In the genomic region with DNA sequence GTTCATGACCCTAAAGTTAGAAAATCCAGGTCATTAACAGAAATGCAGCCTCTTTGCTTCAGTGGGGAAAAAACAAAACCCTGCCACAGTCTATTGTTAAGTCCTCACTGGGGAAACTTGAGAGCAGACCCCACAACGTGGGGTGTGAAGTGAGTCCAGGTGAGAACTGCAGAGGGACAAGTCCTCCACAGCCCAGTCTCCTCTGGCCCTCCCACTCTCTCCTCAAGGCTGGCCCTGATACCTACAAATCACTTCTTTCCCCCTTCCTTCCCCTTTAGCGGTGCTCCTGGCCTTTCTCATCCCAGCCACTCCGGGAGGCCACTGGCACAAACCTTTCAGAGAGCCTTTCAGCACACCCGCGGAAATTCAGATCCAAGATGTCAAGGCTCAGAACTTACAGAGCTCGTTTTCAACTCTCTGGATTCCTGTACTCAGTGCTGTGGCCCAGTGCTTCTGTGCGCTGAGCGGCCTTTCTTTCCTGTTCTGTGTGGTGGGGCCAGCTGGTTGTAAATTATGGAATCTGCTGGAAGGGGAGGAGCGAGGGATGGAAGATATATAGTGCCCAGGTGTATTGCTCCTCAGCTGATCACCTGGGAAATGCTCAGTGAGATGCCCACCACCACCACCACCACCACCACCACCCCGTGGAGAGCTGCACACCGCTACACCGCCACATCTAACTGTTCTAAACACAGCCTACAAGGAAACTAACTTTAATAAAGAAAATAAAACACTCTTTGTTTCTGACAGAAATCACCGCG, we compare ENCODE assay signal across 8 mouse cellular contexts.
DNase-seq lines count a peak whose midpoint lies in the region; ATAC-seq lines count a peak whose summit lies in the region.
"Had no signal": no experiment of that assay in that cellular context is flagged by ENCODE, and none has a peak within 500 bp of the region (broad histone marks: within the 10 kb centered on the region; RNA-seq: fewer than 3 reads in every experiment).

No protein-coding gene starts in this region.

- no peaks in the 10 kb centered on the region for H3K9me3 ChIP-seq in forebrain, embryonic 14.5 days (replicated peaks; ENCODE audit: control insufficient read depth, low read length)
- H3K9me3 ChIP-seq in midbrain, embryonic 14.5 days (ENCODE audit: control insufficient read depth, low read length), result no peaks in the 10 kb centered on the region

- no peak overlapping the region for H3K27ac ChIP-seq in forebrain, embryonic 14.5 days (ENCODE audit: low read depth, low read length)
- H3K27ac ChIP-seq in midbrain, embryonic 14.5 days (replicated peaks; ENCODE audit: low read depth, low read length), result no peak overlapping the region

- no peak overlapping the region for H3K4me3 ChIP-seq in forebrain, embryonic 14.5 days (ENCODE audit: low read depth, low read length)
- no peak overlapping the region for H3K4me3 ChIP-seq in midbrain, embryonic 14.5 days (replicated peaks; ENCODE audit: low read depth, low read length)

- WGBS in forebrain, embryonic 14.5 days, result 40% methylated on average over 12 of the region's 14 CpGs
- 46% methylated on average over 12 of the region's 14 CpGs for WGBS in midbrain, embryonic 14.5 days

- H3K4me1 ChIP-seq in forebrain, embryonic 14.5 days (ENCODE audit: control insufficient read depth, insufficient read depth, low read length), result 0 out of 2 replicates have a peak, but pooled peaks cover 3% of the 10 kb centered on the region
- H3K4me1 ChIP-seq in midbrain, embryonic 14.5 days (ENCODE audit: control insufficient read depth, insufficient read depth, low read length), result no peaks in the 10 kb centered on the region

- peak; percentile 72 for ATAC-seq in frontal cortex, adult (ENCODE audit: low TSS enrichment)
- ATAC-seq in forebrain, embryonic 14.5 days, result peak; percentile 79
- ATAC-seq in midbrain, embryonic 14.5 days (ENCODE audit: low FRiP score, low TSS enrichment), result 0 out of 2 replicates have a peak, but pooled peaks have one; percentile 51
- no peak for ATAC-seq in megakaryocyte-erythroid progenitor cell, adult 5-6 weeks (replicated peaks; ENCODE audit: low FRiP score, low TSS enrichment, poor library complexity, severe bottlenecking)

- H3K27me3 ChIP-seq in forebrain, embryonic 14.5 days (replicated peaks; ENCODE audit: control insufficient read depth, insufficient read depth, low read length), result no peaks in the 10 kb centered on the region
- H3K27me3 ChIP-seq in midbrain, embryonic 14.5 days (ENCODE audit: control insufficient read depth, insufficient read depth, low read length), result no peaks in the 10 kb centered on the region
- H3K27me3 ChIP-seq: CH12.LX had no signal

- no peaks in the 10 kb centered on the region for H3K36me3 ChIP-seq in forebrain, embryonic 14.5 days (ENCODE audit: control insufficient read depth, insufficient read depth, low read length)
- H3K36me3 ChIP-seq in midbrain, embryonic 14.5 days (ENCODE audit: control insufficient read depth, insufficient read depth, low read length), result no peaks in the 10 kb centered on the region

- no peak overlapping the region for H3K9ac ChIP-seq in forebrain, embryonic 14.5 days (ENCODE audit: low read length)
- no peak overlapping the region for H3K9ac ChIP-seq in midbrain, embryonic 14.5 days (replicated peaks; ENCODE audit: low read length)

- DNase-seq in frontal cortex, postnatal 10 days (ENCODE audit: low spot score in 2 of 2), result no peak
- peak; percentile 16 for DNase-seq in R1 (ENCODE audit: low read depth, low spot score)
- no peak for DNase-seq in forebrain, embryonic 14.5 days (ENCODE audit: low spot score)
- no peak for DNase-seq in midbrain, embryonic 14.5 days
- no peak for DNase-seq in c-Kit-positive CD71-positive TER-119-positive erythroid progenitor cells, embryonic 14.5 days (ENCODE audit: low spot score)

- H3K4me2 ChIP-seq in forebrain, embryonic 14.5 days (ENCODE audit: low read length), result no peak overlapping the region
- H3K4me2 ChIP-seq in midbrain, embryonic 14.5 days (ENCODE audit: low read length), result no peak overlapping the region
